Mouse (Mus musculus) frontal cortex, postnatal 25 days (tissue): ENCODE measurements around the gene Elf3.
"Not testable (repeated sequence)": the region's sequence is repeated elsewhere in the genome, so short reads cannot be mapped to it uniquely, and the experiment has no call there.

Source experiments
- DNase-seq, 2 experiments: peaks; one replicate each; pipeline ENCODE4 v3.0.0; 2022; ENCODE audit warnings: low spot score in 2 of 2

Gene Elf3

GRCm38 (mm10) chr1:135258380-135259127 is at the start of gene Elf3:
Elf3 (minus strand) TSS chr1:135258568.
- DNase-seq: no peak

- no peak for DNase-seq
These were observed 32.5 kb upstream of the Elf3 start for GRCm38 (mm10) chr1:135290908-135291307.

- DNase-seq: no peak
These were observed 27.9 kb upstream of the Elf3 start for GRCm38 (mm10) chr1:135286311-135286710.

GRCm38 (mm10) chr1:135283826-135284291 is 25.5 kb upstream of the Elf3 start, which contains the start of gene Rnpep:
Rnpep (minus strand) TSS chr1:135284084.
- peak; percentile 51 to 65 for DNase-seq

- DNase-seq: no peak
These were observed 25.0 kb upstream of the Elf3 start for GRCm38 (mm10) chr1:135283287-135283825.

- DNase-seq: no peak
These were observed 24.3 kb upstream of the Elf3 start for GRCm38 (mm10) chr1:135282536-135283286.

- DNase-seq: no peak
These were observed 23.5 kb upstream of the Elf3 start for GRCm38 (mm10) chr1:135281841-135282240.

GRCm38 (mm10) chr1:135280646-135281045 is 22.3 kb upstream of the Elf3 start:
- peak in 1 of 2 experiments; percentile 25 for DNase-seq

- DNase-seq: no peak
These were observed 13.0 kb upstream of the Elf3 start for GRCm38 (mm10) chr1:135271371-135271770.

GRCm38 (mm10) chr1:135267663-135268446 is 9.5 kb upstream of the Elf3 start:
- DNase-seq: no peak

GRCm38 (mm10) chr1:135265834-135266233 is 7.5 kb upstream of the Elf3 start:
- DNase-seq: no peak

- no peak for DNase-seq
These were observed 4.9 kb upstream of the Elf3 start for GRCm38 (mm10) chr1:135263316-135263715.

GRCm38 (mm10) chr1:135262329-135262728 is 4.0 kb upstream of the Elf3 start:
- DNase-seq: no peak

GRCm38 (mm10) chr1:135260931-135261330 is 2.6 kb upstream of the Elf3 start:
- DNase-seq: no peak

- peak; percentile 46 to 53 for DNase-seq
These were observed 714 bp upstream of the Elf3 start for GRCm38 (mm10) chr1:135259128-135259436.

- DNase-seq: no peak
These were observed 2.1 kb downstream of the Elf3 start for GRCm38 (mm10) chr1:135256299-135256698.

- no peak for DNase-seq
These were observed 5.5 kb downstream of the Elf3 start for GRCm38 (mm10) chr1:135252854-135253253.

- DNase-seq: no peak
These were observed 7.0 kb downstream of the Elf3 start for GRCm38 (mm10) chr1:135251405-135251804.

- DNase-seq: no peak
These were observed 7.7 kb downstream of the Elf3 start for GRCm38 (mm10) chr1:135250706-135251105.

GRCm38 (mm10) chr1:135248434-135248850 is 9.9 kb downstream of the Elf3 start:
- peak; percentile 14 to 40 for DNase-seq

- no peak for DNase-seq
These were observed 14.4 kb downstream of the Elf3 start for GRCm38 (mm10) chr1:135244014-135244413.

GRCm38 (mm10) chr1:135240206-135240605 is 18.2 kb downstream of the Elf3 start:
- DNase-seq: not testable (repeated sequence)
